Mouse (Mus musculus): ENCODE results near the gene Dop1b.

Dop1b gene

DNA sequence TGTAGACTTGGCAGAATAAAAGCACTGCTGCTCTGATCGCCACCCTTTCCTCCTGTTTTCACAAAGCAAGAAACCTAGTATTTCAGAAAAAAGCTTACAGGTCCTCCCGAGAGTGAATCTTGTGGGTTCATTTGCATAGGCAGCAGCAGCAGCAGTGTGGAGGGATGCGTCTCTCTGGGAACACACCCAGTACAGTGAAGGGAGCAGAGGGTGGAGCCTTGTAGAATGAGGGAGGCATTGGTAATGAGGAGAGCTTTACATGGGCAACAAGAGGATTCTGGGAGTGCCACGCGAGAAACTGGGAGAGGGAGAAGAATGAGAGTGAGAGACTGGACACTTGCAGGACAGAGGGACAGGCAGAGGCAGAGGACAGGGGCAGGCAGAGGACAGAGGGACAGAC, 2.7 kb downstream of the Dop1b start:
- peak; percentile 64 for DNase-seq

DNA sequence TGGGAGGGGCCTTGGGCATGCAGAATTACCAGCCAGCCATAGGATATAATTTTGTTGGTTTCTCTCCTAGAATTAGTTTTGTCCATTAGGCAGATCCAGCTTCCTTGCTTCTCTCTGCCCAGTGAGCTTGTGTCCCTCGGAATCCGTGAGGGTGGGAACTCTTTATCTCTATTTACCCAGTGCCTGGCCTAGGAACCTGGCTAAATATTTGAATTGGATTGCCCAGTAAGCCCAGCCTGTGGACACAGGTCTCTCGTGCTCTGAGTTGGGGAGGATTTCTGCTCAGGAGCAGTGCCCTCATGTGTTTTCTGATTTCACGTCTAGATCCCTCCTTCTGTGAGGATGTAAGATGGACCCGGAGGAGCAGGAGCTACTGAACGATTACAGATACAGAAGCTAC, 4.1 kb downstream of the Dop1b start:
- DNase-seq: no peak

DNA sequence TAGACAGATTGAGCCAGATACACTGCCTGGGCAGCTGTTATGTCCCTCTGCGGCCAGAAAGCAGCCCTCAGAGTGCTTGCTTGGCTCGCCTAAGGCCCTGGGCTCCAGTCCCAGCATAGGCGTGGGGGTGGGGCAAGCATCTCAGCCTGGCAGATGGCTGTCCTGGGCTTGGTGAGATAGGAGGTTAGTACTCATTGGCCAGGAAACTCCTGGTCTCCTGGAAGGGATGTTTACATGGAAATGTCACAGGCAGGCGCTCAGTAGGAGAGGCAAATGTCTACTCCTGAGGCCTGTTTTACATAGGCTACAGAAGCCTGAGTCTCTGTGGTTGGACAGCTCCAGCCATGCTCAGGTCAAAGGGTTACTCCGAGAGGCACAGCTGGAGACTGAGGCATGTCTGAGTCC, 5.6 kb downstream of the Dop1b start:
- DNase-seq: peak; percentile 63

DNA sequence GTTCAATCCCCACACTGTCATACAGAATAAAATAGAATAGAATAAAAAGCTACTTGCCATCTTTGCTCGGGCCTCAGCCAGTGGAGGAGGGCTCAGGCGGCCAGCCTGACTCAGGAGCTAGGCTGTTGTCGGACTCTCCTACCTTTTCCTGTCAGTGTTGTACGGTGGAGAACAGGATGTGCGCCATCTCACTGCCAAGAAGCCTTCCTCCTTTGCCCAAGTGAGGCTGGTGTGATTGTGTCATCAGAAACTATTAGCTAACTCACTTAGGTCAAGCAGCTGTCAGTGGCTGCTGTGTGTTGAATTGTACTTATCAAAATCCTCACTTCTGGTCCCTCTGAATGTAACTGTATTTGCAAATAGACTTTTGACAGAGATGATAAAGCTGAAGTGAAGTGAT, 10.1 kb downstream of the Dop1b start:
- no peak for DNase-seq

DNA sequence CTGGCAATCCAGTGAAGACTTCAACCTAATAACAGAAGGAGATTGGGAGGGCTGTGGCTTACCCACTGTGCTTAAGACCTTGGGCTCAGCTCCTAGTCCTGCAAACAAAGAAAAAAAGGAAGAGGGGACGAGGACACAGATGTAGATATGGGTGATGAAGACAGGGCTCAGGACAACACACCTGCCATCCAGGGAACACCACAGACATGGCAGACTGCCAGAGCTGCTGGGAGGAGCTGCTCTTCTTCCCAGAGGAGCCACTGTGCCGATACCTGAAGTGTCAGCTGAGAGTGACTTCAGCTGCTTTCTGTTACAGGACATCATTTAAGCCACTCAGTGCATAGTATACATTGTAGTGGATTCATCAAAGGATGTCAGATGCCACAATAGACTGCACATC, 10.8 kb downstream of the Dop1b start:
- no peak for DNase-seq

DNA sequence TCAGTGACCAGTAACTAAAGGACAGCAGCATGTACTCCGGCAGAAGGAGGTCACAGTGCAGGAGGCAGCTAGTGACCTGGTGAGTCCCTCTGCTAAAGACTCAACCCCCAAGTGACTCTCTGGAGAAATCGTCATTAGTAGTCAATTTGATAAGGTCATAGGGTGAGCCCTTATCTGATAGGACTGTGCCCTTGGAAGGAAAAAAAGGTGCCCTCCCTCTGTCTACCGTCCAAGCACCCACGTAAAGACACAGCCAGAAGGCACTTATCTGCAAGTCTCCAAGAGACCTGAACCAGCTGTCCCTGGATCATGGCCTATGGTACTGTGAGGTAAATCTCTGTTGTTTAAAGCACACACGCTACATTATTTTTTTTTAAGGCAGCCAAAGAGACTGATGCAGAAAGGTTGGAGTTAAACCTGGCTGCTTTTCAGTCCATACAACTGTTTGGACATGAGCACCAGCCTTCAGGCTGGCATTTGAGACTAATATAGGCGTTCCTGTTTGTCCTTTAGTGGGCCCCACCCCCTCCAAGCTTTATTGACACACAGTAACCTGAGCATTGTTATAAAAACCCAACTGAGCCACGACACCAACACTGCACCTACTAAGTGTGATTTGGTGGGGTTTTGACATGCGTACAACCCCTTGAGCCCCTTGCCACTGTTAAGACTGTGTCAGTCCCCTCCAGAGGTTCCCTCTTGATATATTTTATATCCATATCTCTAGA, 13.9 kb downstream of the Dop1b start:
- DNase-seq: no peak

DNA sequence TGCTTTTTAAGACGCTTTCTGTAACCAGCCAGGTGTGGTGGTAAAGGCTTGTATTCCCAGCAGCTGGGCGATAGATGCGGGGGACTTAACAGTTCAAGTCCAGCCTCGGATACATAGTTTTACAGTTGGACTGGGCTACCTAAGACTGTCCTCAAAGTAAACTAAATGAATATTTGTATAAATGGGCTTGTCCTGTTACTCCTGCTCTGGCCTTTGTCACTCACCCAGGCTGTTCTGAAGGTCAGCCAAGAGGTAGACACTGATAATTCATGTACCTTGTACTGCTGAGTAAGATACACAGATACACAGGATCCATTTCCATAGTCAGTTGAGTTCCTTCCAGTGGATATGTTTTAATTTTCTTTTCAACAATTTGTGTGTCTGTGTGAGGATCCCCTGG, 14.5 kb downstream of the Dop1b start:
- no peak for DNase-seq

DNA sequence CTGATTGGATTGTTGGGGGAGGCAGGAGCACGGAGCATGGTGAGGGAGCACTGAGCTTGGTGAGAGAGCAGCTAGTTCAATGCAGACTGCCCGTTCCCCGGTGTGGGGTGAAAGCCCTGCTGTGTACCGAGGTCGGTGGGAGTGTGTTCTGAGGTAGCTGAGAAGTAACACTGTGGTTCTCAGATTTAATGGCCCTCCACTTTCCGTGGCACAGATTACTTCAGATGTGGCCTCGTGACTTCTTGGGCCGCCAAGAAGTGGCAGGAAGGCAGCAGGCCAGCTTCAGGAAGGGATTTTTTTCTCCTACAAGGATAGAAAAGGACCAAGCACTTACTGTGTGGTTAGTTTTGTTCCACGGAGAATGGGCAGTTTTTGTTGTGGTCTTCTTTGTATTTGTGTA, 17.0 kb downstream of the Dop1b start:
- DNase-seq: no peak

DNA sequence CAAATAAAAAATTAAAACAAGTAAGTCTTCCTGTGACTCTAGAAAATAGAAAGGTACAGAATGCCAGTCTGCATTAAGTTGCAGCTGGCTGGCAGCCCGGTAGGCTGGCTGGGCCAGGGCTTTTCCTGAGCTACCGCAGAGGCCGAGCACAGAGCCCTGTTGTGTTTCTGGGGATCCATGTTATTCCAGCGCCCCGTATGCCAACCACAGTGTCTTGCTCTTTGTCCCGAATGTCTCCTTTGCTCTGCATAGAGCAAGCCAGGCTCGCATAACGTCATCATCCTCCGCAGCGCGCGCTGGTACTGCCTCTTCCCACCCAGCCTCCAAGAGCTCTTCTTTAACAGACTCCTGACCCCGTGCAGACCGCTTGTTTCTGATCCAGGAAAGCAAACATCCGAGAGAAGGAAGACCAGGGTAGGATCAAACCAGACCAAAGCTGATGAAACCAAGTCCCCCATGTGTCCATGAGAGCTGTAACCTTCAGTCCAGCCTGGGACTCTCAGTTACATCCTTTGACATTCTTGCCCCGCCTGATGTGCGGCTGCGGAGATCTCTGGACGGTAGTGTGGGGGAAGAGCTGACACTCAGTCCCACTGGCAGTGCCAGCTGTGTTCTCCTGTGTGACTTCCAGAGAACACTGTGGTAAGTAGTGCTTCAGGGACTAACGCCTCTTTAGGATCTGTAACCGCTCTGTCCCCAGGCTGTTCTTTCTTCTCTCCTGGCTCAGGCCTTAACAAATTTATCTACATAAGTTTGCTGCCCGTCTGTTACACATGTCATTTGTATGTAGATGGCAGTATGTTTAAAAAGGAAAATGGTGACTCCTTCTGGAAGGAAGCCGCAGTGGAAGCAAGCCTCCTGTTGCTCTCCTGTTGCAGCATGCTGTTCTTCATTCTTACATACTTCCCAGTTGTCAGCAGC, 18.4 kb downstream of the Dop1b start:
- peak; percentile 50 for DNase-seq

DNA sequence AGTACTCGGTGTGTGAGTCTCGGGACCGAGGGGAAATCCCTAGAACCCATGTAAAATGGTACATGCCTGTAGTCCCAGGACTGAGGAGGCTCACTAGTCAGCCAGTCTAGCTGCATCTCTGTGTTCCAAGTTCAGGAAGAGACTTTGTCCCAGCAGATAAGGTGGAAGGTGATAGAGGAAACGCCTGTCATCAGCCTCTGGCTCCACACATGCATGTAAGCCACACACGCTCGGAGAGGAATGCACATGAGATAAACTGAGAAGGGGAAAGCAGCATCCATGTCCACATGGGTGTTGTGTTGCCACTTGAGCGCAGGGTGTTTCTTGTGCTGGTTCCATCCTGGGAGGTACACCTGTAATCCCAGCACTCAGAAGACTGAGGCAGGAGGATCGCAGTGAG, 19.6 kb downstream of the Dop1b start:
- no peak for DNase-seq

DNA sequence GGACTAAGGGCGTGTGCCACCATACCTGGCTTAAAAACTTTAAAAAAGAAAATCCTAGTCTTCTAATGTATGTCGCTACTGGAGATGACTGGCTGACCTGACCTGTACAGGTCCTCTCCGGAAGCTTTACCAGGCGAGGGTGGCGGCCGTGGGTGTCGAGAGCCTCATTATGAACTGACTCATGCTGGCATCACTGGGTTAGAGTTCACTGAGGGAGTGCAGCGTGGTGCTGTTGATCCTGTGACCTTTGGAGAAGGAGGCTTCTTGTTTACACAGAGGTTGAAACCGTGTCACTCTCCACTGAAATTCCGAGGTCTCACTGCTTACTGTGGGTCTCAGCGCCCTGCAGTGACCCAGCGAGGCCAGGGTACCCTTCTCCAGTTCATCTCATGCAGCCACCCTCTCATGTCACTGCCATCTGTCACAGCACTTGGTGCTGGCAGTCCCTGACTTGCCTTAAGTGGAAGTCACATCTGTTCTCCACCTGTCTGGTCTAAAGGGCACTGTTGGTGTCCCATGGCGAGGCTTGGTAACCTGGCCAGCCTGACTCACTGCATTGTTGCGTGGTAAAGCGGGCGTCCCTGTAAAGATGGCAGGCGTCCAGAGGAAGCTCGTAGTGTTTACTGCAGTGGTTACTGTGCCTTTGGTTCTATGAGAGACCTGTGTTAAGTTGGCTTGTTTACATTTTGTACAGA, 21.3 kb downstream of the Dop1b start:
- no peak for DNase-seq

DNA sequence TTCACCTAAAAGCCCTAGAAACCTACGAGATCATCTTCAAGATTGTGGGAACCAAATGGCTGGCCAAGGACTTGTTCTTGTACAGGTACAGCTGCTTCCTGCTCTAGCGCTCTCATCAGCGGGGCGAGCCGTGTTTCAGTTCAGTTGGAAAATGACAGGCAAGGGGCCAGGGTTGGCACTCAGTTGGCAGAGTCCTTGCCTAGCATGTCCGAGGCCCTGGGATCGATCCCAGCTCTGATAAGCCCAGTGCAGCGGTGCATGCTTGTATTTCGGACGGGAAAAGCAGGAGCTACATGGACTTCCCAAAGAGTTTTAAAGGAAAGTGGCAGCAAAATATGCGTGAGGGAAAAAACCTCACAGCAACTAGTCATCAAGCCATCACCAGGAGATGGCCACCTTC, 27.5 kb downstream of the Dop1b start:
- DNase-seq: no peak

DNA sequence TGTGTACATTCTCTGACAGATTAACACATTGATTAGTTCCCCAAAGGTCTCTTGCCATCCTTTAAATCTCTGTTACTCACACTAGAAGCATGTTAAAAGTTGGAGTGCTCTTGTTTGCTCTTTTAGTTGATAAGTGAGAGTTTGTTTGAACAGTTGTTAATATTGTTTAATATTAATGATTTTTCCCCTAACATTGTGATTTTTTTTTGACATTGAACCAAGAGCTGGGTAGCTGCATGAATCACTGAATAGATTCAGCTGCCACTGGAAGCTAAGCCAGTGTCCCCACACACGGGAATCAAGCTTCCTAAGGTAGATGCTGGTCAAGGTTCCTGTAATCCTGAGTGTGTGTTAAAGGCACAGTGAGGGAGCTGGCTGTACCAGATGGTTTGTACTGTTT, 31.2 kb downstream of the Dop1b start:
- DNase-seq: no peak

DNA sequence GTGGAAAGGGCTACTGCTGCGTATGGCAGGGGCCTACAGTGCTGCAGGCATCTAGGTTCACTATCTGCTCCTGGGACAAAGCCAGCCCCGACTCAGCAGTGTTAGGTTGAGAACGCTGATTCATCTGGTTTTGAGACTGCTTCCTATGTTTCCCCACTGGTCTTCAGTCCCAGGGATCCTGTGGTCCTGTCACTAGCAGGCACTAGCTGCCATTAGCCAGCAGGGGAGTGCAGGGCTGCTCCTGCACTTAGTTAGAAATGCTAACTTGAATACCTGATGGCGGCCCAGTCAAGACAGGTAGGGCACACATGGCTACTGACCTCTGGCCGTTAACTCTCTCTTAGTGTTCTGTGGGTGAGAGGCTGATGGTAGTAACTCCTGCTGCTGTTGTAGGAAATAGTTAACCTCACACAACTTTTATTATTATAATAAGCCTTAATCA, 32.4 kb downstream of the Dop1b start:
- DNase-seq: no peak

DNA sequence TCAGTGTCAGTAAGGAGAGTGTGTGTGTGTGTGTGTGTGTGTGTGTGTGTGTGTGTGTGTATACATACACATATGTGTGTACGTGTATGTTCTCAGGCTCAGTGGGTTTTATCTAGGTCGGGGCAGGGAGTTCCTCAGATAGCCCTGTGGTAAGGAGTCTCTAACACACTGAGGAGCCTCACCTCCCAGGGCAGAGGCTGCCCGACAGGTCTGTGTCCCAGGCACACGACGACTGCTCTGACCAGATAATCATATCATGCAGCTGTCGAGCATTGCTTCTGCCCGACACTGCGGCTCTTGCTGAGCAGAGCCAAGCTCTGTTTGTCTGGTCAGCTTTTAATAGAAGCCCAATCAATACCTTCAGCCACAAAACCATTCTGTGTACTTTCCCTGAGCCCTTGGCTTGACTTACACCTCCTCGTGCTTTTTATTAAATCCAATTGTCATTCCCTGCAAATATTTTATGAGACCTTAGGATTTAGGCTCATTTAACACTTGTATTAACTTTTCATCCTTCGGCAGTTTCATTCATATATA, 33.2 kb downstream of the Dop1b start:
- no peak for DNase-seq

DNA sequence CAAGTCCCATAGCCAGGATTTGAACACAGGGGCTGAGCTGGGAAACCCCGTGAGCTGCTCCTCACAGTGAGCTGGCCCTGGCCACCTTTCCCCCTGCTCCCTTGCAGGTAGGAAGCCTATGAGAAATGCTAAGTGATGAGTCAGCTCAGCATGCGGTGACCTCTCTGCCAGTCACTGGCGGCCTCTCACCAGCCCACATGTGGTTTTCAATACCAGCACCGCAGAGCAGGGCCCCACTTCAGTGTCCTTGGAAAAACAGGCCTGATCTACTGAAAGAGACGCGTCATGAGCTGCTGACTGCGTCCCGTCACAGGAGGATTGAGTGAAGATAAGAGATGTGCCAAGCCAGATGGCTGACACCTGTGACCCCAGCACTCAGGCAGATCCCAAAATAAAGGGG, 34.7 kb downstream of the Dop1b start:
- DNase-seq: no peak

DNA sequence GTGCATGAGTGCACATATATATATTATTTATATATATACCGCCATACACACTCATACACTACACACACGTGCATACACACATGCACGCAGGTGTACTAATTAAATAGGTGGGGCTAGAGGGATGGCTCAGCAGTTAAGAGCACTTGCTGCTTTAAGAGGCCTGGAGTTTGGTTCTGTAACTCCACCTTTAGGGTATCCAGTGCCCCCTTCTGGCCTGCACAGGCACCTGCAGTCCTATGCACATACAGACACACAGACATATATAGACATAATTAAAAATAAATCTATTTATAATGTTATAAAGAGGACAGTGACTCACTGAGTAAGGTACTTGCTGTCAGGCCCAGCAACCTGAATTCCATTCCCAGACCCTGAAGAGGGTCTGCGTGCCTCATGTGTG, 35.3 kb downstream of the Dop1b start:
- DNase-seq: no peak

DNA sequence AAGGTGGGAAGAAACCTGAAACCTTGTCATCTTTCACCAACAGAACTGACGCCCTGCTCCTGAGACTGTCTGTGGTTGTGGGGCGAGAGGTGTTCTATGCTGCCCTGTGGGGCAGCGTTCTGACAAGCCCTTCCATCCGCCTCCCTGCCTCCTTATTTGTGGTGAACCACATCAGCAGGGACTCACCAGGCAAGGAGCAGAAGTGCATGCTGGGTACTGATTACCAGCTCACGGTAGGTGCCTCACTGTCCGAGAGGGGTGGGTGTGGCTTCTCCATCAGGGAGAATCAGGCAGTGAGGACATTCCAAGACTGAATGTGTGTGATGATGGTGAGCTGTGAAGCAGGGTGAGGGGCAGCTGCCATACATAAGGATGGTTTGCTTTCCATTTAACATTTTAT, 35.7 kb downstream of the Dop1b start:
- DNase-seq: no peak

DNA sequence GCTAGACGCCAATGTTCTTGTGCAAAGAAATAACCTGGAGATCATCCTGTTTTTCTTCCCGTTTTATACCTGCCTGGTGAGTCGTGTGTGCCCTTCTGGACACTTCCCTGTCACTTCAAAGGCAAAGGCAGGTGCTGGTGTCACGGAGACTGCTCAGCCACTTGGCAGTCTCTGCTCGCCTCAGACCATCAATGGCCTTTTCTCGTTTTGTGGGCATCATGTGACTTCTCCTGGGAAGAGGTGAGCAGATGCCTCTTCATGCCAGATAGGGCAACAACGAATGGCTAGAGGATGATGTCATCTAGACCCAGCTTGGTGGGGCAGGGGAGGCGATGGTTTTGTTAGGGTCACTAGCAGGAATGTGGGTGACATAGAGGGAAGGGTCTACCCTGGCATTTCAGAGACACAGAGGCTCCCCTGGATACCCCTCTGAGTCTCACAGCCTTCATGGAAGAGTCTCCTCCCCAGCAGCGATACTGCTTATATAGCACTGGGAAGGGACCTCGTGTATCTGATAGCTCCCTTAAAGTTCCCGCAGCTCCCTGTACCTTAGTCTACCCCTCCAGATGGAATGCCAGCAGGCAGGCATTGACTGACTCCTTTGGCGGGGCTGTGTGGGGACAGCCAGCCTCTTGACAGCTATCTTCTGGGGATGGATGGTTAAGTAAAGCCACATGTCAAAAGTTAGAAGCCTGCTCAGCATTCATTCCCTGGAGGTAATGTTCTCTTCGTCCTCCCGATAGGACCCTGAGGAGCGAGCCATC, 37.6 kb downstream of the Dop1b start:
- DNase-seq: no peak

DNA sequence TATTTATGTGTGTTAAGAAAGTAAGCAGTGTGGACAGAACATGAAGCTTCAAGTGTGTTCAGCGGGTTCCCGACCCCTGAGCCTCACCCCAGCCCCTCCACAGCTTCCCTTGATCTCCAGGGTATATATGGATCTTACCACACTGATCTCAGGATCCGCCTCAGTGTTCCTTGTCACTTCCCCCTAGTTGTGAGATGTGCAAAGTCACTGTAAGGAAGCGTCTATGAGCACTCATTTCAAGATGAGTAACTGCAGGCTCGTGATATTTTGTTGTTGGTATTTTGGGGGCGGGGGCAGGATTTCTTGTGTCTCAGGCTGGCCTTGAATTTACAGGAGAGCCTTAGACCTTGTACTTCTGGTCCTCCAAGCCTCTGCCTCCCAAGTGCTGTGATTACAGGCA, 38.8 kb downstream of the Dop1b start:
- DNase-seq: no peak

DNA sequence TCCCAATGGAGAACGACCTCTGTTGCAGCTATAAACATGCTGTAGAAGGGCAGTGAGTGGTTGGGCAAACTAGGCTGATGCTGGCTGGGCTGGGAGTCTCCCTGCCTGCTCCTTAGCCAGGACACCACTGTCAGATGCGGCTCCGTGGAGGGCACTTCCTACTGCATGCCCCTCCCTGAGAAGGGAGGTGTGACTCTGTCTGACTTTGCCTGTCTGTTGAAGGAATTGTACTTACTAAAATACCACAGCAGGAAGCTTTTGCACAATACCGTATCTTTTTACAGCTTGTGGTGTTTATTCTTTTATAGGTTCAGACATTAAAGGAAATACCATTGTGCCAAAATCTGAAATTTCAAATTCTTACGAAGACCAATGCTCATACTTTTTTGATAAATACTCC, 40.1 kb downstream of the Dop1b start:
- no peak for DNase-seq

DNA sequence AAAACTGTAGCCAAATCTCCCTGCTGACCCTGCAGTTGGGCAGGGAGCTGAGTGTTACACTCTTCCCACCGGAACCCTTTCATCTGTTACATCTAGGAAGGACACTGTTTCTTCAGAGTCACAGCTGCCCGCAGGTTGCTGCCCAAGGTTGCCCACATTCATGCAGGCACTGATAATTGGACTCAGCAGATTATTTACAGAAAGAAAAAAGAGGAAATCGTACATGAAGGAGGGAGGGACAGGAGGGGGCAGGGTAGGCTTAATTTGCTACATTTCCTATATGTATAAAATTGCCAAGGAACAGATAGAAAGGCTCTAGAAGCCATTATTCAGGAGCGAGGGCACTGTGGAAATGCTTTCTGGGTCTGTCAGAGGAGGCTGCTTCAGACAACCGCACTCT, 44.9 kb downstream of the Dop1b start:
- DNase-seq: no peak

DNA sequence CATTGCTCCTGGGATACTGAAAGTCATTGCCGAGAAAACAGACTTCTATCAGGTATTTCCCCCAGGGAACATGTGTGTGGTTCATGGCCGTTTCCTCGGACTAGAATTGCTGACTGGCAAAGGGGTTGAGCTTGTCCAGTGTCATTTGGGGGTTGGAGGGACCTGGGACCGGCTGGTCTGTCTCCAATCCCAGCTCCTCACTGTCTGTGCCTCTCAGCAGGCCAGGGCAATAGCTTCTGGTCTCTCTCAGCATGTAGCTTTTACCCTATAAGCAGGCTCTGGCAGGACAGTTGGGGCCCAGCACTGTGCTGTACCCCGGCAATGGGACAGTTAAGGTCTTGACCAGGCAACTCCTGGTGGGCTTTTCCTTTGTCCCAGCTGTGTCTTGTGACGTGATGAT, 51.7 kb downstream of the Dop1b start:
- DNase-seq: no peak

All from right cerebral cortex, adult 18-20 months (tissue).